Mouse (Mus musculus) MEL (cell line): Measurements from ENCODE around the gene Fam19a1.

Experiments
- CHD2 ChIP-seq: IDR thresholded peaks from 2 replicates; pipeline ENCODE4 v1.6.1; 2011; ENCODE audit warnings: low read length, improper control_type of control experiment
- MAZ ChIP-seq: IDR thresholded peaks from 2 replicates; pipeline ENCODE4 v1.6.1; 2012; ENCODE audit warnings: low read depth, mild to moderate bottlenecking, inconsistent platforms, low read length, improper control_type of control experiment

DNA sequence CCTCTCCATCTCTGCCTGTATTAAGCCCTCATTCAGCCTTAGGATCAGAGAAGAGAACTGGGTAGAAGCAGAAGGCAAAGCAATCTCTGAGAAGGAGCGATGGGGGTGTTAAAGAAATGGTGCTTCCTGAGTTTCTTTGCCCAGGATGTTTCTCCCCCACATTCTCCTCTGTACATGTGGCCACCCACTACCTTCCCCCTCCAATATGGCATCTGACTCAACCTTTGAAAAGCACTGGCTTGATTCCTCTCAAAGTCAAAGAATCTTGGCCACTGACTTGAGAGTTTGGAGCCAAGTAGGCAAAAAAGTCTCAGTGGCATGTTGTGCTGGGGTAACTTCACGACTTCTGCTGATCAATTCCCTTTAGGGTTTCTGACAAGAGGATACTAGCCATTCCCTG is 234.5 kb downstream of the Fam19a1 start:
- no peak for TF ChIP-seq MAZ
- no peak for TF ChIP-seq CHD2
